25 mouse cellular contexts compared by ENCODE assay signal in the genomic region with DNA sequence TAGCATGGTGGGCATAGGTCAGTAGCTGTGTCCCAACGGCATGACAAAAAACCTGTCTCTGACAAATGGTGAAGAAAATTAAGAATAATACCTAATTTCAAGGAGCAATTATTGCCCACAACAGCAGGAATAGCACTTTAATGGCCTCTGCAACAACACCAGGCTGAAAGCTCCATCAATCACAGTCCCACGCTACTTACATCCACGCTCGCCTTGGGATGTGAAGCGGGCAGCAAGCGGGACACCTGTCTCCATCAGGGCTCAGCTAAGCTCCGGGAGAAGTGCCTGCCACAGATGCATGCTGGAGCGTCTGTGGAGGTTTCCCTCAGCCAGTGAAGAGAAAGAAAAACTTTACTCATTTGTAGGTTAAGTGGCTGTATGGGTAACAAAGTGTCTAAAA.
DNase-seq lines count a peak whose midpoint lies in the region; ATAC-seq and TF ChIP-seq lines count a peak whose summit lies in the region.
"Had no signal": no experiment of that assay in that cellular context is flagged by ENCODE, and none has a peak within 500 bp of the region (broad histone marks: within the 10 kb centered on the region; RNA-seq: fewer than 3 reads in every experiment).

No protein-coding gene starts in this region.

- TF ChIP-seq CTCF in midbrain, postnatal 0 days (IDR thresholded peaks at IDR 0.05): no peak
- TF ChIP-seq CTCF in left cerebral cortex, adult 2 months (IDR thresholded peaks at IDR 0.05): no peak

- H3K4me2 ChIP-seq in midbrain, postnatal 0 days (ENCODE audit: low read depth, low read length, poor library complexity, severe bottlenecking): no peak overlapping the region
- no peak overlapping the region for H3K4me2 ChIP-seq in kidney, embryonic 14.5 days (replicated peaks; ENCODE audit: low read depth, low read length)
- H3K4me2 ChIP-seq: embryonic facial prominence, embryonic 13.5 days; forebrain, embryonic 13.5 days; heart, embryonic 13.5 days; intestine, embryonic 15.5 days had no signal

- H3K9me3 ChIP-seq in midbrain, postnatal 0 days (ENCODE audit: low read length): no peaks in the 10 kb centered on the region
- H3K9me3 ChIP-seq in midbrain, embryonic 10.5 days (replicated peaks): no peaks in the 10 kb centered on the region
- no peaks in the 10 kb centered on the region for H3K9me3 ChIP-seq in kidney, embryonic 14.5 days (ENCODE audit: control insufficient read depth, low read length)
- H3K9me3 ChIP-seq: embryonic facial prominence, embryonic 10.5 days; embryonic facial prominence, embryonic 13.5 days; forebrain, embryonic 13.5 days; heart, embryonic 10.5 days; heart, embryonic 13.5 days; intestine, embryonic 15.5 days had no signal

- intact Hi-C loops in left cerebral cortex, adult 2 months (cut with DNase I): no loop called here

- no peak overlapping the region for H3K9ac ChIP-seq in midbrain, postnatal 0 days (replicated peaks; ENCODE audit: low read length, poor library complexity, severe bottlenecking)
- no peak overlapping the region for H3K9ac ChIP-seq in kidney, embryonic 14.5 days (ENCODE audit: low read depth, low read length)
- H3K9ac ChIP-seq: embryonic facial prominence, embryonic 13.5 days; forebrain, embryonic 13.5 days; heart, embryonic 13.5 days; intestine, embryonic 15.5 days had no signal

- peak; percentile 29 for DNase-seq in embryo, embryonic 10 days (ENCODE audit: low spot score)
- DNase-seq in embryo, embryonic 9.5 days (ENCODE audit: extremely low spot score): no peak
- DNase-seq in midbrain, postnatal 0 days (ENCODE audit: low spot score): peak; percentile 3
- no peak for DNase-seq in midbrain, embryonic 10.5 days (ENCODE audit: low spot score)
- DNase-seq in embryo, embryonic 11.5 days (ENCODE audit: low read depth, low spot score): peak; percentile 8
- no peak for DNase-seq in left cerebral cortex, adult 2 months (ENCODE audit: extremely low spot score in 1 of 2, low spot score in 2 of 2)
- DNase-seq: adrenal gland, postnatal 10 days; adrenal gland, postnatal 36 days; cerebellum, adult 18-20 months; cerebellum, adult 9-10 months; cerebellum, postnatal 14 days; gastrocnemius, postnatal 10 days; gastrocnemius, postnatal 36 days; heart, adult 2 months; heart, postnatal 14 days had no signal

- no peak overlapping the region for H3K27ac ChIP-seq in midbrain, postnatal 0 days (ENCODE audit: low read depth, low read length)
- H3K27ac ChIP-seq in midbrain, embryonic 10.5 days (replicated peaks): no peak overlapping the region
- H3K27ac ChIP-seq in left cerebral cortex, adult 2 months: no peak overlapping the region
- no peak overlapping the region for H3K27ac ChIP-seq in kidney, embryonic 14.5 days (ENCODE audit: low read depth, low read length)
- H3K27ac ChIP-seq: embryonic facial prominence, embryonic 10.5 days; embryonic facial prominence, embryonic 13.5 days; forebrain, embryonic 13.5 days; heart, adult 2 months; heart, embryonic 10.5 days; heart, embryonic 13.5 days; intestine, embryonic 15.5 days had no signal

- ATAC-seq in midbrain, postnatal 0 days (ENCODE audit: low FRiP score): no peak
- ATAC-seq in kidney, embryonic 14.5 days (ENCODE audit: low FRiP score, low TSS enrichment): no peak
- ATAC-seq: forebrain, embryonic 13.5 days; forebrain, embryonic 16.5 days; hindbrain, embryonic 16.5 days; intestine, embryonic 15.5 days had no signal

- no peak overlapping the region for H3K4me3 ChIP-seq in midbrain, postnatal 0 days (ENCODE audit: low read depth, low read length)
- no peak overlapping the region for H3K4me3 ChIP-seq in midbrain, embryonic 10.5 days
- H3K4me3 ChIP-seq in left cerebral cortex, adult 2 months: no peak overlapping the region
- H3K4me3 ChIP-seq in kidney, embryonic 14.5 days (ENCODE audit: low read length): no peak overlapping the region
- H3K4me3 ChIP-seq: embryonic facial prominence, embryonic 10.5 days; embryonic facial prominence, embryonic 13.5 days; erythroblast, embryonic 14.5 days; forebrain, embryonic 13.5 days; heart, adult 2 months; heart, embryonic 10.5 days; heart, embryonic 13.5 days; intestine, embryonic 15.5 days had no signal

- WGBS in midbrain, postnatal 0 days: 90% methylated on average over 8 of the region's 8 CpGs
- WGBS in midbrain, embryonic 10.5 days: 94% methylated on average over 8 of the region's 8 CpGs
- WGBS in kidney, embryonic 14.5 days: 52% methylated on average over 8 of the region's 8 CpGs

- no peaks in the 10 kb centered on the region for H3K4me1 ChIP-seq in midbrain, postnatal 0 days (ENCODE audit: insufficient read depth, low read length)
- peaks cover 11% of the 10 kb centered on the region for H3K4me1 ChIP-seq in midbrain, embryonic 10.5 days
- no peaks in the 10 kb centered on the region for H3K4me1 ChIP-seq in kidney, embryonic 14.5 days (ENCODE audit: control insufficient read depth, insufficient read depth, low read length)
- H3K4me1 ChIP-seq: embryonic facial prominence, embryonic 13.5 days; forebrain, embryonic 13.5 days; heart, embryonic 10.5 days; heart, embryonic 13.5 days; intestine, embryonic 15.5 days had no signal

- H3K36me3 ChIP-seq in midbrain, postnatal 0 days (ENCODE audit: insufficient read depth, low read length): no peaks in the 10 kb centered on the region
- H3K36me3 ChIP-seq in midbrain, embryonic 10.5 days: no peaks in the 10 kb centered on the region
- no peaks in the 10 kb centered on the region for H3K36me3 ChIP-seq in kidney, embryonic 14.5 days (ENCODE audit: control insufficient read depth, insufficient read depth, low read length)
- H3K36me3 ChIP-seq: embryonic facial prominence, embryonic 10.5 days; embryonic facial prominence, embryonic 13.5 days; heart, embryonic 10.5 days; heart, embryonic 13.5 days; intestine, embryonic 15.5 days had no signal

- H3K27me3 ChIP-seq in midbrain, postnatal 0 days (ENCODE audit: insufficient read depth, low read length): no peaks in the 10 kb centered on the region
- no peaks in the 10 kb centered on the region for H3K27me3 ChIP-seq in midbrain, embryonic 10.5 days (ENCODE audit: low read depth, poor library complexity, severe bottlenecking)
- no peaks in the 10 kb centered on the region for H3K27me3 ChIP-seq in kidney, embryonic 14.5 days (ENCODE audit: control insufficient read depth, insufficient read depth, low read length)
- H3K27me3 ChIP-seq: embryonic facial prominence, embryonic 13.5 days; forebrain, embryonic 13.5 days; heart, embryonic 13.5 days; intestine, embryonic 15.5 days had no signal

Comparison
In these comparisons a context has a peak if more than half of its experiments do, and no peak if none do; other contexts are left out.
1. DNase-seq: peak in embryo, embryonic 10 days (single experiment), midbrain, postnatal 0 days (single experiment) and embryo, embryonic 11.5 days (single experiment); none in embryo, embryonic 9.5 days (single experiment), midbrain, embryonic 10.5 days (single experiment) and left cerebral cortex, adult 2 months (0 of 2).